Mouse (Mus musculus): Measurements from ENCODE around the gene Hes1.

Gene Hes1

DNA sequence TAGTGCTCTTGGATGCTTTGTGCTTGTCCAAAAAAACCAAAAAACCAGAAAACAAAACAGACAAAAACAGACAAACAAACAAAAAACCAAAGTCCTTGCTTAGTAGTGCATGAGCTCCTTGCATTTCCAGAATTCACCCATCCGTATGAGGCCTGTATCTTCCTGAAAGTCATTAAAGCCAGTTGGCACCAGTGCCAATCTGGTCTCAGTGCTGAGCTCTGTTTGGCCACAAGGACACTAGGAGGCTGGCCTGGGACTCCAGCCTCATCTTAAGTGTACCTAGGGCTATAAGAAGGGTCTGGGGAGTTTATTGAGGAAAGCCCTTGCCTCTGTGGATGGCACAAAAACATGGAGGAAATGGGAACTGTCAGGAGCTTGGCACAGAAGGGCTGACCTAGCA lies 50.3 kb downstream of the Hes1 start:
- no peak for DNase-seq (ENCODE audit: low read depth, low spot score)
